Mouse (Mus musculus) naive thymus-derived CD4-positive, alpha-beta T cell, adult 5 months (primary cell): Measurements from ENCODE around the gene Fasl. TPM values are rescaled to one million over a fixed set of nuclear protein-coding genes. Genes with fewer than 3 reads are reported as not detected.

Source experiments
- polyA plus RNA-seq: library from polyadenylated mRNA; unstranded; fragments of 100-300 nt; shearing (Covaris generic); gene quantifications from one replicate; pipeline ENCODE4 v1.2.1, GENCODE M21; 2017

The Fasl gene
- 44.9 TPM for polyA plus RNA-seq

GRCm38 (mm10) chr1:161788339-161788738, at the start of gene Fasl:
Gene Fasl (minus strand): TSS chr1:161788495.

Other genes starting within 250 kb of the Fasl start
- gene Suco, start 88.2 kb upstream of the Fasl start, polyA plus RNA-seq: 78.7 TPM
- gene Pigc, start 180.7 kb upstream of the Fasl start, polyA plus RNA-seq: 18.5 TPM
- gene 4930558K02Rik, start 191.1 kb upstream of the Fasl start, polyA plus RNA-seq: not detected